Mouse (Mus musculus): ENCODE measurements at regions not wholly inside any gene's neighbourhood (a gene's known extent, or its start where the extent isn't known, plus 50 kb on each side); places are given as distances from the start of the nearest gene placed in this dataset.

- no peaks in the 10 kb centered on the region for H3K36me3 ChIP-seq (ENCODE audit: insufficient read depth, low read length)
- no peak for ATAC-seq (replicated peaks; ENCODE audit: low FRiP score, low read depth)
- no peak for DNase-seq (ENCODE audit: low spot score)
- TF ChIP-seq CTCF (IDR thresholded peaks at IDR 0.05; ENCODE audit: low read depth), result no peak
- 44% methylated on average over 15 of the region's 15 CpGs for WGBS
- H3K27me3 ChIP-seq (ENCODE audit: insufficient read depth, low read length), result no peaks in the 10 kb centered on the region
- H3K27ac ChIP-seq, result peak overlapping the region; percentile 43; the same call in 1 of the 2 replicates
- no peak overlapping the region for H3K9ac ChIP-seq (ENCODE audit: low read depth, low read length)
- no peaks in the 10 kb centered on the region for H3K9me3 ChIP-seq (replicated peaks; ENCODE audit: low read length)
- H3K4me3 ChIP-seq (replicated peaks; ENCODE audit: low read depth, low read length), result no peak overlapping the region
- peak overlapping the region; percentile 1; the same call in 1 of the 2 replicates for H3K4me2 ChIP-seq (ENCODE audit: low read length)
- H3K4me1 ChIP-seq (replicated peaks; ENCODE audit: insufficient read depth, low read length), result peaks cover 28% of the 10 kb centered on the region
Measured at GRCm38 (mm10) chr2:75608482-75608881, 50.6 kb upstream of the Hnrnpa3 start.

GRCm38 (mm10) chr2:75609150-75609946 lies 49.7 kb upstream of the Hnrnpa3 start:
- peak; percentile 75 for DNase-seq (ENCODE audit: low spot score)
- H3K9me3 ChIP-seq (replicated peaks; ENCODE audit: low read length), result no peaks in the 10 kb centered on the region
- no peaks in the 10 kb centered on the region for H3K36me3 ChIP-seq (ENCODE audit: insufficient read depth, low read length)
- TF ChIP-seq CTCF (IDR thresholded peaks at IDR 0.05; ENCODE audit: low read depth), result peak; percentile 11; the same call in 1 of the 2 replicates
- H3K9ac ChIP-seq (ENCODE audit: low read depth, low read length), result 0 out of 2 replicates have a peak overlapping the region, but pooled peaks have one; percentile 35
- 21% methylated on average over 27 of the region's 27 CpGs for WGBS
- H3K4me3 ChIP-seq (replicated peaks; ENCODE audit: low read depth, low read length), result peak overlapping the region; percentile 7
- H3K4me2 ChIP-seq (ENCODE audit: low read length), result peak overlapping the region; percentile 48
- peaks cover 32% of the 10 kb centered on the region for H3K4me1 ChIP-seq (replicated peaks; ENCODE audit: insufficient read depth, low read length)
- no peaks in the 10 kb centered on the region for H3K27me3 ChIP-seq (ENCODE audit: insufficient read depth, low read length)
- H3K27ac ChIP-seq, result peak overlapping the region; percentile 31
- ATAC-seq (replicated peaks; ENCODE audit: low FRiP score, low read depth), result no peak
